Mouse (Mus musculus) cerebellum, postnatal 36 days (tissue): ENCODE measurements at regions not wholly inside any gene's neighbourhood (a gene's known extent, or its start where the extent isn't known, plus 50 kb on each side); places are given as distances from the start of the nearest gene placed in this dataset.
A peak's percentile ranks its signal among the peaks of the same experiment; 100 is the strongest.

ENCODE experiments used
- DNase-seq, 2 experiments: peaks; one replicate each; pipeline ENCODE4 v3.0.0; 2021 to 2022; ENCODE audit warnings: mixed read lengths in 2 of 2

GRCm38 (mm10) chr4:150758467-150759237 lies 95.1 kb upstream of the Errfi1 start:
- no peak for DNase-seq

GRCm38 (mm10) chr4:150757815-150758426 lies 95.8 kb upstream of the Errfi1 start:
- no peak for DNase-seq

GRCm38 (mm10) chr4:150757291-150757741 lies 96.4 kb upstream of the Errfi1 start:
- no peak for DNase-seq

- DNase-seq, result no peak
Measured at GRCm38 (mm10) chr4:150755446-150755845, 98.3 kb upstream of the Errfi1 start.

GRCm38 (mm10) chr4:150752151-150752550 lies 100.2 kb upstream of the Slc45a1 start:
- no peak for DNase-seq

- no peak for DNase-seq
Measured at GRCm38 (mm10) chr4:150750445-150751213, 98.7 kb upstream of the Slc45a1 start.

GRCm38 (mm10) chr4:150749066-150749465 lies 97.1 kb upstream of the Slc45a1 start:
- DNase-seq, result no peak

- no peak for DNase-seq
Measured at GRCm38 (mm10) chr4:150748099-150749000, 96.4 kb upstream of the Slc45a1 start.

- DNase-seq, result no peak
Measured at GRCm38 (mm10) chr4:150746430-150746923, 94.5 kb upstream of the Slc45a1 start.

- DNase-seq, result peak; percentile 28 to 32
Measured at GRCm38 (mm10) chr4:150745529-150746429, 93.8 kb upstream of the Slc45a1 start.

- no peak for DNase-seq
Measured at GRCm38 (mm10) chr4:150743508-150743907, 91.5 kb upstream of the Slc45a1 start.

- DNase-seq, result no peak
Measured at GRCm38 (mm10) chr4:150743103-150743502, 91.1 kb upstream of the Slc45a1 start.

GRCm38 (mm10) chr4:150741810-150742209 lies 89.8 kb upstream of the Slc45a1 start:
- no peak for DNase-seq

GRCm38 (mm10) chr4:150740167-150740566 lies 88.2 kb upstream of the Slc45a1 start:
- no peak for DNase-seq

- no peak for DNase-seq
Measured at GRCm38 (mm10) chr4:150738736-150739135, 86.8 kb upstream of the Slc45a1 start.

- no peak for DNase-seq
Measured at GRCm38 (mm10) chr4:150730061-150730812, 78.3 kb upstream of the Slc45a1 start.

GRCm38 (mm10) chr4:150726539-150726938 lies 74.6 kb upstream of the Slc45a1 start:
- DNase-seq, result no peak

GRCm38 (mm10) chr4:150726136-150726480 lies 74.1 kb upstream of the Slc45a1 start:
- no peak for DNase-seq

- no peak for DNase-seq
Measured at GRCm38 (mm10) chr4:150725443-150726135, 73.6 kb upstream of the Slc45a1 start.

GRCm38 (mm10) chr4:150724823-150725222 lies 72.8 kb upstream of the Slc45a1 start:
- no peak for DNase-seq
